Mouse (Mus musculus): ENCODE data around the gene Ptgr1. TPM values are rescaled to one million over a fixed set of nuclear protein-coding genes. Genes with fewer than 3 reads are reported as not detected.

Gene Ptgr1
- polyA plus RNA-seq, 1 experiment from 2014 or later = 18.1 TPM

DNA sequence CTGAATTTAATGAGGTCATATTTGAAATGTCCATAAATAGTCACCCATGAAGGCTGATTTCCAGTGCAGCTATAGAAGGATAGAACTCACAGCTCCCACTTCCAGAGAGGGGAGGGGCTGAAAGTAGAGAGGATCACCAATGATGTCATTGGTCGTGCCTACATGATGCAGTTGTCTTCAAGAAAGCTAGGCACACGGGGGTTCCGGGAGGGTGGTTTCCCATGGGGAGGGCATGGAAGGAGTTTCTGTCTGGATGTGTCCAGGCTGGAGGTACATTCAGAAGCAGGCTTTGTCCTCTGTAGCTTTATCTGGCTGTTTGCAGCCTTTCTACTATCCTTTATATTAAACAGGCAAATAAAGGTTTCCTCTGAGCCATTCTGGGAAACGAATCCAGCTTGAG lies 38.5 kb downstream of the Ptgr1 start:
- Histone ChIP-seq H3K27me3 (peaks cover 30% of the 10 kb centered on the region), H3K9ac (no peak overlapping the region), H3K4me1 (replicated peaks) (peaks cover 7% of the 10 kb centered on the region; the same call in 1 of the 2 replicates), H3K27ac (no peak overlapping the region), H3K9me3 (replicated peaks) (no peaks in the 10 kb centered on the region), H3K36me3 (no peaks in the 10 kb centered on the region), H3K4me2 (no peak overlapping the region), H3K4me3 (replicated peaks) (no peak overlapping the region)
- no peak for DNase-seq
- 64% methylated on average over 4 of the region's 4 CpGs for WGBS (ENCODE audit: insufficient replicate concordance)
- ATAC-seq (ENCODE audit: low read depth) = no peak

DNA sequence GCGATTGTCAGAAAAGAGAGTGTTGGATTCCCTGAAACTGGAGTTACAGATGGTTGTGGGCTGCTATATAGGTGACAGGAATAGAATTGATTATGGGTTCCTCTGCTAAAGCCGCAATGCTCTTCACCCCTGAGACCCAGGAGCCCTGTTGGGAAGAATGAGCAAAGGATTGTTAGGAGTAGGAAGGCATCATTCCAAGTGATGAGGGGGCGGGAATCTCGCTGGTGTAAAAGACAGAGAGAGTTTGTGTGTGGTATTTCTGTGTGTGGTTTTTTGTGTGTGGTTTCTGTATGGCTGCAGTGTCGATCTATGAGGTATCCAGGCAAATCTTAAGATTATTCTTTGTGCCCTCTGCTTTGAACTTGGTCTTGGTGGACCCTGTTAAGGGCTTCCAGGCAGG lies 42.2 kb downstream of the Ptgr1 start:
- WGBS (ENCODE audit: insufficient replicate concordance) = 50% methylated on average over 5 of the region's 5 CpGs
- Histone ChIP-seq H3K27me3 (peaks cover 40% of the 10 kb centered on the region), H3K4me2 (no peak overlapping the region), H3K27ac (no peak overlapping the region), H3K9me3 (replicated peaks) (no peaks in the 10 kb centered on the region), H3K9ac (no peak overlapping the region), H3K36me3 (no peaks in the 10 kb centered on the region), H3K4me3 (replicated peaks) (no peak overlapping the region), H3K4me1 (replicated peaks) (peaks cover 10% of the 10 kb centered on the region; the same call in 1 of the 2 replicates)
- no peak for DNase-seq
- ATAC-seq (ENCODE audit: low read depth) = no peak

DNA sequence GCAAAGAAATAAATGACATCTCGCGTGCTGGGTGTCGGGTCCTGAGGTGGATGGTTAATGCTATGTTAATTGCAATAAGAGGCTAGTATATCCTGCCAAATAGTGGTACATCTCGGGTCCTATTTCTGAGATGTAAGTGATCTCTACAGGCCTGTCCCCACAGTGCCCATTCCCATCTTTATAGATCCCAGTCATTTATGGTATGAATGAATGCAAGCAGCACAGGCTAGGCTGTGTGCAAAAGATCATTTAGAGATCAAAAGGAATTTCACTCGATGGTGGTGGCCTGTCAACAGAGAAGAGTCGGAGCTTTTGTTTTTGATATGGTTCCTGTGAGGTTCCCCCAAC lies 42.7 kb downstream of the Ptgr1 start:
- peaks cover 40% of the 10 kb centered on the region for H3K27me3 ChIP-seq
- no peaks in the 10 kb centered on the region for H3K36me3 ChIP-seq
- H3K27ac ChIP-seq = no peak overlapping the region
- no peaks in the 10 kb centered on the region for H3K9me3 ChIP-seq (replicated peaks)
- DNase-seq (no peak), ATAC-seq (ENCODE audit: low read depth) (no peak)
- H3K4me3 ChIP-seq (replicated peaks) = peak overlapping the region; percentile 64
- H3K4me1 ChIP-seq (replicated peaks) = peaks cover 10% of the 10 kb centered on the region; the same call in 1 of the 2 replicates
- no peak overlapping the region for H3K9ac ChIP-seq
- 12% methylated on average over 6 of the region's 6 CpGs for WGBS (ENCODE audit: insufficient replicate concordance)
- H3K4me2 ChIP-seq = peak overlapping the region; percentile 77

DNA sequence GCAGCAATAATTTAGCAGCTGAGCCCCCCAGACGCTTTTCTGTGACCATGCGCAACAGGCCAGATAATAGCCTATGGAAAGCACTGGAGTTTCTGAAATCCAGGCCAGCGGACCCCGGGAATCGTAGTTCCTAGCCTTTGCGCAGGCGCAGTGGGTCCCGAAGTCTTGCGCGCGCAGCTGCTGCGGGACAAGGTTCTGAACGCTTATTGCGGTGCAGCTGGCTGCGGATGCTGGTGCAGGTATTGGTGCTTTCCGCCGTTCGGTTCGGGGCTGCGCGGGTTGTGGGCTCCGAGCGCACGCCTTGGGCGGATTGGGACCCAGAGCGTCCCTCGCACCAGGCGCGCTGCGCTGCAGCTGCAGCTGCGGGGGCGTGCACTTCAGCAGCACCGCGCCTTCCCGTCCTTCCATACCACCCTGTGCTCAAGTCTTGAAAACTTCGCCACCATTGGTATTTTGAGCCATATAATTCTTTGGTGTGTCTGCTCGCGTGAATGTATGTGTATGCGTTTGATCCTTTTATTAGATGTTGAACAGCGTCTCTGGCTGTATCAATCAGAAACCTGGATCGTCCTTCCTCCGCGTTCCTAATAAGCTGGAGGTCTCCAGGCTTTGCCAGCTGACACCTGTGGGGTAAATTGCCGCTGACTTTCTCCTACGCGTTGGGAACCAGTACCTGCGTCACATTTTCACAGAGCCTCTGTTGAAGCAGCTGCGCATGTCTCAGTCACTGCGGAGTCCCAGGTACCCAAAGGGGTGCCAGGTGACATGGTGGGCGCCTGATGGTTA lies 43.3 kb downstream of the Ptgr1 start, which contains the start of gene Zkscan16:
Gene Zkscan16, plus strand, starts transcription at position 209 of the 786 bp plus-strand sequence.
- 2% methylated on average over 50 of the region's 50 CpGs for WGBS (ENCODE audit: insufficient replicate concordance)
- no peak within 1 kb of the TSS for H3K27ac ChIP-seq
- no peak for ATAC-seq (ENCODE audit: low read depth)

DNA sequence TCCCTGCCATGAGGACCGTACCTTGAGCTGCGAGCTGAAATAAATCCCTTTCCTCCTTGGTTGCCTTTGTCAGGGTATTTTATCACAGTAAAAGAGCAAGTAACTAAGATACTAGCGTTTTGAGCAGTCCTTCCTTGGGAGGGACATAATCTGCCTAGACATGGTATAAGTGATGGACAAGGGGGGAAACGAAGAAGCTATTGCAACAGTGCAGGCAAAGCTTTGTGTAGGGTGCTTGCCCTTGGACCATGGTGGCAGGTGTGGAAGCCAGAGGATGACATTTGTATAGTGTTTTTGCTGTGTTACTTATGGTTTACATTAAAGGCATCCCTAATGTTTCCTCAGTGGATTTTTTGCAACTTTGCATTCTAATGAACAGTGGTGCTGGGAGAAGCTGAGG lies 44.0 kb downstream of the Ptgr1 start:
- Histone ChIP-seq H3K27me3 (peaks cover 43% of the 10 kb centered on the region), H3K27ac (no peak overlapping the region), H3K4me2 (peak overlapping the region; percentile 77), H3K9ac (peak overlapping the region; percentile 58; the same call in 1 of the 2 replicates), H3K4me1 (replicated peaks) (peaks cover 10% of the 10 kb centered on the region; the same call in 1 of the 2 replicates), H3K4me3 (replicated peaks) (peak overlapping the region; percentile 64), H3K9me3 (replicated peaks) (no peaks in the 10 kb centered on the region), H3K36me3 (no peaks in the 10 kb centered on the region)
- ATAC-seq (ENCODE audit: low read depth) = no peak
- 57% methylated on average over 4 of the region's 4 CpGs for WGBS (ENCODE audit: insufficient replicate concordance)
- no peak for DNase-seq

More for the DNA sequence above, 43.3 kb downstream of the Ptgr1 start, which contains the start of gene Zkscan16:
- H3K27me3 ChIP-seq = peaks cover 40% of the 10 kb centered on the region
- peak within 1 kb of the TSS; percentile 64 for H3K4me3 ChIP-seq (replicated peaks)
- peaks cover 10% of the 10 kb centered on the region; the same call in 1 of the 2 replicates for H3K4me1 ChIP-seq (replicated peaks)
- peak within 1 kb of the TSS; percentile 58 for H3K9ac ChIP-seq
- peak; percentile 34 for DNase-seq
- H3K36me3 ChIP-seq = no peaks in the 10 kb centered on the region
- H3K4me2 ChIP-seq = peak within 1 kb of the TSS; percentile 77
- no peaks in the 10 kb centered on the region for H3K9me3 ChIP-seq (replicated peaks)

DNA sequence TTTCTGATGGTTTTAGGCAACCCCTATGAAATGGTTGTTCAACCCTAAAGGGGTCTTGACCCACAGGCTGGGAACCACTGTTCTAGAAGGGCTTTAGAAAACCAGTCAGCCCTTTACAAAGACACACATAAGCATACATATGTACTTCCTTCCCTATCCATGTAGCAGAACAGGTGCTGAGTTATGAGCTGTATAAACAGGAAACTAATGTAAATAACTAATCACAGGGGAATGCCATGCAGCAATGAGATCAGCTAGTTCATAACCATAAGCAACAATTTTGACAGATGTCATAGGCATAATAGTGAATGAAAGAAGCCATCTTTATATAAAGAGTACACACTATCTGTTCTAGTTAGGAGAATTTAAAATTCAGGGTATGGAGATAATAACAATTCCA lies 45.3 kb downstream of the Ptgr1 start:
- H3K4me1 ChIP-seq (replicated peaks) = peaks cover 10% of the 10 kb centered on the region; the same call in 1 of the 2 replicates
- DNase-seq (no peak), ATAC-seq (ENCODE audit: low read depth) (no peak)
- H3K9ac ChIP-seq = no peak overlapping the region
- no peak overlapping the region for H3K4me3 ChIP-seq (replicated peaks)
- H3K9me3 ChIP-seq (replicated peaks) = no peaks in the 10 kb centered on the region
- H3K27ac ChIP-seq = no peak overlapping the region
- no peak overlapping the region for H3K4me2 ChIP-seq
- peaks cover 43% of the 10 kb centered on the region for H3K27me3 ChIP-seq
- no peaks in the 10 kb centered on the region for H3K36me3 ChIP-seq

DNA sequence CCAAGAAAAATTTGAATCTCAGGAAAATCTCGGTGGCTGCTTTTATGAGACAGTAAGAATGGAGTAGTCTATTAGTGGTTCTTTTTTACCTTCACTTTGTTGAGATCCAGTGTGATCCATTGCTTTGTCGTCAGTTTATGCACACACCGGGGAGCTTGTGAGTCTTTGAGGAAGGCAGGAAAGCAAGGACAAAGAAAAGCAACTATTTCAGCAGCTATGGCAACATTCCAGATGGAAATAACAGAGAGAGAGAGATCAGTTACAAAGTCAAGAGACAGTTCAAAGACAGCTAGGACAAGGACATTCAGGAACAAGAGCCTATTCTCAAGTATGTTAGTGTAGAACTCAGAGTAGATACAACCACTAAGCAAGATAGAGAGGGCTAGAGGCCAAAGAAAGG lies 51.1 kb downstream of the Ptgr1 start:
- H3K4me1 ChIP-seq (replicated peaks) = peaks cover 4% of the 10 kb centered on the region
- 0 out of 2 replicates have a peak, but pooled peaks cover 3% of the 10 kb centered on the region for H3K27me3 ChIP-seq
- H3K36me3 ChIP-seq = no peaks in the 10 kb centered on the region
- H3K27ac ChIP-seq = no peak overlapping the region
- no peaks in the 10 kb centered on the region for H3K9me3 ChIP-seq (replicated peaks)
- no peak overlapping the region for H3K4me3 ChIP-seq (replicated peaks)
- no peak for DNase-seq
- H3K4me2 ChIP-seq = no peak overlapping the region
- H3K9ac ChIP-seq = no peak overlapping the region
- 70% methylated on average over 3 of the region's 3 CpGs for WGBS (ENCODE audit: insufficient replicate concordance)
- ATAC-seq (ENCODE audit: low read depth) = no peak

DNA sequence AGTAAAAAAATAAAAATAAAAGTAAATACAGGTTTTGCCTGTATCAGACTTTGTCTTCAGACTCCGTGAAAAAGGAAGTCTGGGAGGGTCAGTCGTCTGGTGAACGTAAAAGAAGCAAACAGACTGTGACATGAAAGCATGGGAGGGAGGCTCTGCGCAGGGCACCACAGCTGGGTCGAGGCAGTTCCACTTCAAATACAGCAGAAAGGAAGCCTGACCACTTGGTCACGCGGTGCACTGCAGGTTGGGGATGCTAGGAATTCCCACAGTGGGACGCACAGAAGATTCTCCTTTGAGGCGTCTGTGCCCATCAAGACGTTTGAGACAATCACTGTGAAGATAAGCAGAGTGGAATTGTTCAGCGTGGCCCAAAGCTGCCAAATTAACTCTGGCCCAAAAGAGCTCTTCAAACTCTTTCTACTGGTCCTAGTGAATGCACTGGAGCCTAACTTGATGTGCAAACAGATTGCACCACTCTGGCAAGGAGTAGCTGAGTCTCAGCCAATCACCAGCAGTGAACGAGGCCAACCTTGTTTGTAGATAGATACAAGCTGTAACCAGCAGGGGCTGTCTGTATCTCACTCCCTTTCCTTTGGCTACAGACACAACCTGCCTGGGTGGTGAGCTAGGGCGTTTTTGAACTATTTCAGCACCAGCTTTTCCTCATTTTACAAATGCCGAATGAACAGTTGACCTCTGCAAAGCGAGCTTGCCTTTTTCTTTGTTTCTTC lies 52.0 kb downstream of the Ptgr1 start:
- 29% methylated on average over 15 of the region's 15 CpGs for WGBS (ENCODE audit: insufficient replicate concordance)
- Histone ChIP-seq H3K9me3 (replicated peaks) (no peaks in the 10 kb centered on the region), H3K36me3 (no peaks in the 10 kb centered on the region), H3K4me1 (replicated peaks) (peaks cover 4% of the 10 kb centered on the region), H3K4me3 (replicated peaks) (no peak overlapping the region), H3K27ac (no peak overlapping the region), H3K9ac (no peak overlapping the region), H3K4me2 (peak overlapping the region; percentile 28; the same call in 1 of the 2 replicates), H3K27me3 (0 out of 2 replicates have a peak, but pooled peaks cover 3% of the 10 kb centered on the region)
- DNase-seq (no peak), ATAC-seq (ENCODE audit: low read depth) (peak; percentile 73)

DNA sequence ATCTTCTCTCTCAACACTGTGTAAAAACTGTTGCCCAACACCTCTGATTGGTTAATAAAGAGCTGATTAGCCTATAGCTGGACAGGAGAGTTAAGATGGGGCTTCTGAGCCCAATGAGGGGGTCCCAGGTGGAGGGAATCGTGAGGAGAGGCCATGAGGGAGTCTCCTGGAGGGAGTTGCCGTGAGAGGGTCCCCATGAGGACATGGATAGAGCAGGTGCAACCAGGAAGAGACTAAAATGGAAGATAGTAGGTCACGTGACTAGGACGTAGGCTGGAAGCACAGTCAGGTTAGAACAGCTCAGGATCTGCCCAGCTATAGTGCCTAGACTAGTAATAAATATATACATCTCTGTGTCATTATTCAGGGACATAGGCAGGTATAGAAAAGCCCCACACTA lies 52.6 kb downstream of the Ptgr1 start:
- Histone ChIP-seq H3K4me1 (replicated peaks) (peaks cover 4% of the 10 kb centered on the region), H3K27ac (no peak overlapping the region), H3K4me2 (no peak overlapping the region), H3K4me3 (replicated peaks) (no peak overlapping the region), H3K27me3 (0 out of 2 replicates have a peak, but pooled peaks cover 3% of the 10 kb centered on the region), H3K9me3 (replicated peaks) (no peaks in the 10 kb centered on the region), H3K9ac (no peak overlapping the region), H3K36me3 (no peaks in the 10 kb centered on the region)
- DNase-seq = no peak
- 0 out of 2 replicates have a peak, but pooled peaks have one; percentile 18 for ATAC-seq (ENCODE audit: low read depth)
- WGBS (ENCODE audit: insufficient replicate concordance) = 52% methylated on average over 4 of the region's 4 CpGs

DNA sequence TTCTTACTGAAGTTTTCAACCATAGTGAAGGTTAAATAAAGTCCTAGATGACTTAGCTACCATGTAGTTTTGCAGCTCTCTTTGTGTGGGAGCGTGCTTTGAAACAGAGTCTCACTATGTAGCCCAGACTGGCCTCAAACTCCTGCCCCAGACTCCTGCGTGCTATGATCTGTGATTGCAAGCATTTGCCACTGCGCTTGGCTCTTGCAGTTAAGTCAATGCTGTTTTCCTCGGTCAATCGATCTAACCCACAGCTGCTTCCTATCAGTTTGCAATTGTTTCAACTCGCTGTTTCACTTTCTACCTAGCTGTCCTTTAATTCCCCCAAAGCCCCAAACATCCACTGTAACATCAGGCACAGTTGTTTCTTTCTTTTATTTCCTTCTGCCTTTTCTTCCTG lies 54.4 kb downstream of the Ptgr1 start:
- Histone ChIP-seq H3K4me3 (replicated peaks) (no peak overlapping the region), H3K27ac (no peak overlapping the region), H3K27me3 (no peaks in the 10 kb centered on the region), H3K4me2 (no peak overlapping the region), H3K36me3 (no peaks in the 10 kb centered on the region), H3K9ac (no peak overlapping the region), H3K4me1 (replicated peaks) (peaks cover 4% of the 10 kb centered on the region), H3K9me3 (replicated peaks) (no peaks in the 10 kb centered on the region)
- ATAC-seq (ENCODE audit: low read depth) (no peak), DNase-seq (no peak)
- WGBS (ENCODE audit: insufficient replicate concordance) = 74% methylated on average over 6 of the region's 6 CpGs

DNA sequence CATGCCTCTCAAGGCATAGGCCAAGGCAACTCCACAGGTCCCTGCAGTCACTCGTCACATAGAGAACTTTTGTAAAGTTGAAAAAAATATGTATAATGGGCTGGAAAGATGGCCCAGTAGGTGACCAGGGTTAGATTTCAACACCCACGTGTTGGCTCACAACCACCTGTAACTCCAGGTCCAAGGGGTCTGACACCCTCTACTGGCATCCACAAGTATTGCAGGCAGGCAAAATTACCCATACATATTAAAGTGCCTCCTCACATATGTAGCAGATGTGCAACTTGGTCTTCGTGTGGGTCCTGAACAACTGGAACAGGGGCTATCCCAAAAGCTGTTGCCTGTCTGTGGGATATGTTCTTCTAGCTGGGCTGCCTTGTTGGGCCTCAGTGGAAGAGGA lies 59.3 kb downstream of the Ptgr1 start:
- H3K4me1 ChIP-seq (replicated peaks) = no peaks in the 10 kb centered on the region
- H3K9ac ChIP-seq = no peak overlapping the region
- H3K27me3 ChIP-seq = 0 out of 2 replicates have a peak, but pooled peaks cover 6% of the 10 kb centered on the region
- H3K36me3 ChIP-seq = no peaks in the 10 kb centered on the region
- no peak overlapping the region for H3K27ac ChIP-seq
- no peak for ATAC-seq (ENCODE audit: low read depth)
- H3K4me3 ChIP-seq (replicated peaks) = no peak overlapping the region
- 58% methylated on average over 3 of the region's 3 CpGs for WGBS (ENCODE audit: insufficient replicate concordance)
- H3K4me2 ChIP-seq = no peak overlapping the region
- H3K9me3 ChIP-seq (replicated peaks) = no peaks in the 10 kb centered on the region
- no peak for DNase-seq

All from liver, embryonic 13.5 days (tissue).